Mouse (Mus musculus) forebrain, embryonic 11.5 days (tissue): ENCODE results near the gene Myrfl. TPM values are rescaled to one million over a fixed set of nuclear protein-coding genes. Genes with fewer than 3 reads are reported as not detected.

Experiments
- ATAC-seq: fragments of 200-750 bp; cut with Nextera tagmentation; replicated peaks from 2 replicates; pipeline ENCODE4 v1.8.0; 2017; ENCODE audit warnings: moderate TSS enrichment; ENCODE audit not compliant: low FRiP score
- DNase-seq: peaks from one replicate; pipeline ENCODE4 v3.0.0-alpha.2; 2017; ENCODE audit warnings: low spot score
- H3K27ac ChIP-seq: fragments of 300-500 bp; sonication (generic); 2 replicates; pipeline ENCODE4 v1.5.1; 2014; ENCODE audit warnings: low read depth, low read length
- H3K27me3 ChIP-seq: fragments of 300-500 bp; sonication (generic); 2 replicates; pipeline ENCODE4 v1.6.1; 2014; ENCODE audit warnings: mild to moderate bottlenecking, low read length, mixed read lengths; ENCODE audit not compliant: control insufficient read depth, insufficient read depth
- H3K36me3 ChIP-seq: fragments of 300-500 bp; sonication (generic); 2 replicates; pipeline ENCODE4 v1.6.1; 2014; ENCODE audit warnings: mild to moderate bottlenecking, low read length, moderate library complexity, mixed read lengths; ENCODE audit not compliant: control insufficient read depth, insufficient read depth
- H3K4me1 ChIP-seq: fragments of 300-500 bp; sonication (generic); replicated peaks from 2 replicates; pipeline ENCODE4 v1.6.1; 2014; ENCODE audit warnings: low read length, mixed read lengths; ENCODE audit not compliant: control insufficient read depth, insufficient read depth
- H3K4me2 ChIP-seq: fragments of 300-500 bp; sonication (generic); 2 replicates; pipeline ENCODE4 v1.6.1; 2014; ENCODE audit warnings: low read depth, mild to moderate bottlenecking, low read length, moderate library complexity, mixed read lengths; ENCODE audit not compliant: severe bottlenecking
- H3K4me3 ChIP-seq: fragments of 300-500 bp; sonication (generic); 2 replicates; pipeline ENCODE4 v1.5.1; 2014; ENCODE audit warnings: low read depth, low read length
- H3K9ac ChIP-seq: fragments of 300-500 bp; sonication (generic); 2 replicates; pipeline ENCODE4 v1.6.1; 2014; ENCODE audit warnings: low read length
- H3K9me3 ChIP-seq: fragments of 300-500 bp; sonication (generic); 2 replicates; pipeline ENCODE4 v1.6.1; 2016; ENCODE audit warnings: low read length, mixed read lengths; ENCODE audit not compliant: control insufficient read depth
- WGBS: fragments of 180-500 bp; shearing (Covaris S2); extraction: QIAGEN DNeasy Blood & Tissue Kit; methylation state at CpG from one replicate; pipeline ENCODE4 v1.1.7; 2014; 5-methylcytosine and 5-hydroxymethylcytosine counted together
- polyA plus RNA-seq: library from polyadenylated mRNA; unstranded; fragments of >200 nt; fragmentation: Nextera tagmentation; extraction: Ambion mirVana; gene quantifications from 2 replicates; pipeline ENCODE4 v1.2.1, GENCODE M21; 2014

The Myrfl gene
- polyA plus RNA-seq, 1 experiment from 2014 or later: 0.17 TPM

- ATAC-seq: no peak
- no peaks in the 10 kb centered on the region for H3K36me3 ChIP-seq
- WGBS: 90% methylated on average over 25 of the region's 25 CpGs
Observed at GRCm38 (mm10) chr10:116919368-116920317, 22.9 kb upstream of the Myrfl start.

DNA sequence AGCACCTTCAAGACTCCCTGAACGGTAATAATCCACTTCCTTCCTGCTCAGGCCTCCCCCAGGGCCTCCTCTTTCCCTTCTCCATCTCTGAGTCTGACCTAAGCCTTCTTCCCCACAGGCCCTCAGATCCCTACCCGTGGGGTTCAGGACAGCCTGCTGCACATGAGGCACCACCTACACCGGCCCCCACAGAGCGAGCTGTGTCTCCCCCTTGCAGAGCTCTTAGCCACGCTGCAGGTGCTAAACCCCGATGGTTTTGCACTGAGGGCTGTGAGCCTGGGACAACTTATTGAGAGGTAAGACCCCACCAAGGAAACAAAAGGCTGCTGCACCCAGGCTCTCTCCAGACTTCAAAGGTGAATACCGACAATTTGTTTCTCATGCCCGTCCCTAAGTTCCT is 19.9 kb upstream of the Myrfl start:
- no peaks in the 10 kb centered on the region for H3K27me3 ChIP-seq
- H3K9me3 ChIP-seq: no peaks in the 10 kb centered on the region
- 88% methylated on average over 8 of the region's 8 CpGs for WGBS
- no peak for ATAC-seq
- no peak overlapping the region for H3K4me2 ChIP-seq
- H3K27ac ChIP-seq: no peak overlapping the region
- H3K36me3 ChIP-seq: no peaks in the 10 kb centered on the region
- no peaks in the 10 kb centered on the region for H3K4me1 ChIP-seq
- no peak overlapping the region for H3K9ac ChIP-seq
- DNase-seq: no peak
- no peak overlapping the region for H3K4me3 ChIP-seq

More at GRCm38 (mm10) chr10:116919368-116920317, 22.9 kb upstream of the Myrfl start:
- no peaks in the 10 kb centered on the region for H3K4me1 ChIP-seq
- no peaks in the 10 kb centered on the region for H3K27me3 ChIP-seq
- no peak for DNase-seq
- no peak overlapping the region for H3K27ac ChIP-seq
- H3K4me2 ChIP-seq: no peak overlapping the region
- no peak overlapping the region for H3K9ac ChIP-seq
- H3K4me3 ChIP-seq: no peak overlapping the region
- no peaks in the 10 kb centered on the region for H3K9me3 ChIP-seq

- H3K36me3 ChIP-seq: no peaks in the 10 kb centered on the region; the same call in 1 of the 2 replicates
- H3K4me1 ChIP-seq: no peaks in the 10 kb centered on the region
- no peak overlapping the region for H3K27ac ChIP-seq
- no peaks in the 10 kb centered on the region for H3K9me3 ChIP-seq
- no peak overlapping the region for H3K4me3 ChIP-seq
- H3K27me3 ChIP-seq: no peaks in the 10 kb centered on the region
- H3K4me2 ChIP-seq: no peak overlapping the region
- no peak overlapping the region for H3K9ac ChIP-seq
- ATAC-seq: no peak
- DNase-seq: no peak
- WGBS: 91% methylated on average over 8 of the region's 8 CpGs
Observed at GRCm38 (mm10) chr10:116915286-116915685, 18.6 kb upstream of the Myrfl start.

DNA sequence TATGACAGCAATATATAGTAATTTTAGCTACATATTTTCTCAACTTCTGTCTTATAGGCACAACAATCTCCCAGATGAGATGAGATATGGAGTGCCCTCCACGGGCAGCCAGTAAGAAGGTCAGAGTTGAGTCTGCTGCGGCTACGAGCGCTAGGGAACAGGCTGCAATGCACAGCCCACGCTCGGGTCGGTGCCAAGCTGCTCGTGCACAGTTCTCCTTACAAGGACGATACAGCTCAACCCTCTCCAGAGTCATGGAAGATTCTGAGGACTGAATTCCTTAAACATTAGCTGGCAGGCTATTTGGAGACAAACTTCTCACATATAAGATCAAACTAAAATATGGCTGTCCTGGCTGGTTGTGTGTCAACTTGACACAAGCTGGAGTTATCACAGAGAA is 17.9 kb upstream of the Myrfl start:
- no peak for DNase-seq
- Histone ChIP-seq H3K9ac (no peak overlapping the region), H3K27ac (no peak overlapping the region), H3K36me3 (no peaks in the 10 kb centered on the region; the same call in 1 of the 2 replicates), H3K9me3 (no peaks in the 10 kb centered on the region), H3K27me3 (no peaks in the 10 kb centered on the region), H3K4me3 (no peak overlapping the region), H3K4me2 (no peak overlapping the region), H3K4me1 (no peaks in the 10 kb centered on the region)
- ATAC-seq: no peak
- WGBS: 93% methylated on average over 9 of the region's 9 CpGs

DNA sequence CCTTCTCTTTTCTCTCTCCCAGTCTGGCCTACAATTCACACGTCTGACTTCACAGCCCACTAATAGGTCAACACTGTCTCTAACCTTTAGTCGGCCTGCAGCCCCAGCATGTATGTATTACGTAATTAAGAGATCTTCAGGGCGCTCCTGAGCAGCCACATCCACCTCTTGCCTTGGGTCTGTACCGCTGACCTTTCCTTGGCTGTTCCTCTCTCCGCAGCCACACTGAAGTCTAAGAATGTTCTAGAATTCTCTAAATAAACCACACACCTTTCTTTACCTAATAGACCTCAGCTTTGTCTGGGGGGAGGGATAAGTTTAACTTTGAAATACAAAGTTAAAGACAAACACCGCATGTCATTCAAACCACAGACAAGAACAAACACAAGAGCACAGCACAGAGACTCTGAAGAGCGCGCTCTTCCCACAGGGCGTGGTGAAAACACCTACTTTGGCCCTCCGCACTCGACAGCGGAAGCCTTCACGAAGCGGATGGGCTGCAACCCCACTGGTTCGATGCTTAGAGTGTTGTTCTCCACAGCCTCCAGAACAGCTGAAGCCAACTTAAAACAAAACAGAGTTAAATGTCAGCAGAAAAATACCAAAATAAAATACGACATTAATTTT is 17.0 kb upstream of the Myrfl start:
- ATAC-seq (no peak), DNase-seq (no peak)
- 94% methylated on average over 17 of the region's 17 CpGs for WGBS
- H3K36me3 ChIP-seq: no peaks in the 10 kb centered on the region; the same call in 1 of the 2 replicates
- no peaks in the 10 kb centered on the region for H3K4me1 ChIP-seq
- no peak overlapping the region for H3K4me3 ChIP-seq
- no peak overlapping the region for H3K4me2 ChIP-seq
- H3K9ac ChIP-seq: no peak overlapping the region
- H3K27me3 ChIP-seq: no peaks in the 10 kb centered on the region
- no peaks in the 10 kb centered on the region for H3K9me3 ChIP-seq
- H3K27ac ChIP-seq: no peak overlapping the region

- 96% methylated on average over 9 of the region's 9 CpGs for WGBS
Observed at GRCm38 (mm10) chr10:116912850-116913249, 16.1 kb upstream of the Myrfl start.

DNA sequence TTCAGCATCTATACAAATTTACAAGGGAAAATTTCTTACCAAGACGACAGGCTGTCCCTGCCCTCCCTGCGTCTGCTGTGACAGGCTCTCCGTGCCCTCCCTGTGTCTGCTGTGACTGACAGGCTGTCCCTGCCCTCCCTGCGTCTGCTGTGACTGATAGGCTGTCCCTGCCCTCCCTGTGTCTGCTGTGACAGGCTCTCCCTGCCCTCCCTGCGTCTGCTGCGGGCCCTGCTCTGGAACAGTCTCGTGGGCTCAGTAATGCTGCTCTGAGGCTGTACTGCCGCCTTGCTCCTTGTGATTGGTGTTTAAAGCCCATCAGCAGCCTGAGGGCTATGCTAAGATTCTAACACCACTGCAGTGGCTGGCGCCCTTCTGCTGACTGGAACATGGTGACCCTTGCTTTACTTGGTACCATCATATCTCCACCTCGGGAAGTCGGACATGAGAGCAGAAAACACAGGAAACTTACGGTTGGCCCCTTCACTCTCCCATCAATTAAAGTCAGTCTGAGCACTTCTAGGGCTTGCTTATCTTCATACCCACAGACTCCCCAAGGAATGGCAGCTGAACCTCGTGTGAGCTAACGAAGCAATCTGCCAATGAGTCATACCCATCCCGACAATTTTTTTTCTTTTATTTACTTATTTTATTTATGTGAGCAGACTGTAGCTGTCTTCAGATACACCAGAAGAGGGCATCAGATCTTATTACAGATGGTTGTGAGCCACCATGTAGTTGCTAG is 12.4 kb upstream of the Myrfl start:
- H3K9ac ChIP-seq: no peak overlapping the region
- no peaks in the 10 kb centered on the region for H3K9me3 ChIP-seq
- no peak overlapping the region for H3K4me3 ChIP-seq
- ATAC-seq: no peak
- no peaks in the 10 kb centered on the region for H3K4me1 ChIP-seq
- H3K4me2 ChIP-seq: no peak overlapping the region
- no peaks in the 10 kb centered on the region; the same call in 1 of the 2 replicates for H3K36me3 ChIP-seq
- H3K27me3 ChIP-seq: no peaks in the 10 kb centered on the region
- no peak overlapping the region for H3K27ac ChIP-seq
- 85% methylated on average over 15 of the region's 15 CpGs for WGBS
- no peak for DNase-seq

More at GRCm38 (mm10) chr10:116912850-116913249, 16.1 kb upstream of the Myrfl start:
- Histone ChIP-seq H3K27ac (no peak overlapping the region), H3K9me3 (no peaks in the 10 kb centered on the region), H3K9ac (no peak overlapping the region), H3K36me3 (no peaks in the 10 kb centered on the region; the same call in 1 of the 2 replicates), H3K4me1 (no peaks in the 10 kb centered on the region), H3K4me3 (no peak overlapping the region), H3K4me2 (no peak overlapping the region), H3K27me3 (no peaks in the 10 kb centered on the region)
- ATAC-seq (no peak), DNase-seq (no peak)

DNA sequence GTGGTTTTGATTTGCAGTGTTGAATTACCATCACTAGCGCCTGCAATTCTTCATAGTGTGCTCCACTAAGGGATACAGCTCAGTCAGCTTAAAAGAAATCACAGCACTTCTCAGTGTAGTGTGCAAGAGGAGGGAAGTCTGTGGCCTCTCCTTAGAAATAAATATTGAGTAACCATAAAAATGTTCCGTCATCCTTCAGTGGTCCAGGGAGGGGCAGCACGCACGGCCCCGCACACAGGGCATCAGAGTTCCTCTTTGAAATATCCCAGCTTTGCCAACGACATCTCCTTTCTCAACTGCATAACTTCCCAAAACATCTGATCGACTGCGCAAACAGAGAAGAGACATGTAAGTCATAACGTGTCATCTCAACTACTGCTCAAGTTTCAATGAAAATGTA is 10.1 kb upstream of the Myrfl start:
- no peak for ATAC-seq
- no peaks in the 10 kb centered on the region; the same call in 1 of the 2 replicates for H3K36me3 ChIP-seq

More for the DNA sequence above, 10.1 kb upstream of the Myrfl start:
- Histone ChIP-seq H3K27ac (no peak overlapping the region), H3K4me3 (no peak overlapping the region), H3K9me3 (no peaks in the 10 kb centered on the region), H3K27me3 (no peaks in the 10 kb centered on the region), H3K9ac (no peak overlapping the region), H3K4me2 (no peak overlapping the region), H3K4me1 (no peaks in the 10 kb centered on the region)
- DNase-seq: no peak
- 94% methylated on average over 9 of the region's 9 CpGs for WGBS
